Mouse (Mus musculus) cortical plate, adult 2 months (tissue): Measurements from ENCODE around the gene Lrrk1. TPM values are rescaled to one million over a fixed set of nuclear protein-coding genes. Genes with fewer than 3 reads are reported as not detected.

ENCODE experiments used
- H3K27ac ChIP-seq: fragments of 200-500 bp; 2 replicates; pipeline ENCODE4 v1.5.1; 2012; ENCODE audit warnings: low read length, control low read depth, inconsistent platforms; ENCODE audit not compliant: insufficient read depth
- H3K4me1 ChIP-seq: fragments of 200-500 bp; 2 replicates; pipeline ENCODE4 v1.6.1; 2011; ENCODE audit warnings: low read length; ENCODE audit not compliant: control insufficient read depth, insufficient read depth
- H3K4me3 ChIP-seq: fragments of 200-500 bp; 2 replicates; pipeline ENCODE4 v1.5.1; 2011; ENCODE audit warnings: mild to moderate bottlenecking, low read length, control low read depth; ENCODE audit not compliant: insufficient read depth
- CTCF ChIP-seq: fragments of 200-500 bp; IDR thresholded peaks from 2 replicates; pipeline ENCODE4 v1.5.1; 2011; ENCODE audit warnings: mild to moderate bottlenecking, control low read depth, low read length; ENCODE audit not compliant: insufficient read depth; ENCODE audit errors: extremely low read depth
- POLR2A ChIP-seq: fragments of 200-500 bp; IDR thresholded peaks from 2 replicates; pipeline ENCODE4 v1.6.1; 2011; ENCODE audit warnings: mild to moderate bottlenecking, low read length, control low read depth; ENCODE audit not compliant: insufficient read depth; ENCODE audit errors: extremely low read depth
- polyA plus RNA-seq: library from polyadenylated mRNA; depleted of rRNA; stranded (reverse); fragments of >200 nt; gene quantifications from 2 replicates; pipeline ENCODE4 v1.2.3, GENCODE M21; 2012

Lrrk1 gene
- polyA plus RNA-seq, 1 experiment: 3.5 TPM

DNA sequence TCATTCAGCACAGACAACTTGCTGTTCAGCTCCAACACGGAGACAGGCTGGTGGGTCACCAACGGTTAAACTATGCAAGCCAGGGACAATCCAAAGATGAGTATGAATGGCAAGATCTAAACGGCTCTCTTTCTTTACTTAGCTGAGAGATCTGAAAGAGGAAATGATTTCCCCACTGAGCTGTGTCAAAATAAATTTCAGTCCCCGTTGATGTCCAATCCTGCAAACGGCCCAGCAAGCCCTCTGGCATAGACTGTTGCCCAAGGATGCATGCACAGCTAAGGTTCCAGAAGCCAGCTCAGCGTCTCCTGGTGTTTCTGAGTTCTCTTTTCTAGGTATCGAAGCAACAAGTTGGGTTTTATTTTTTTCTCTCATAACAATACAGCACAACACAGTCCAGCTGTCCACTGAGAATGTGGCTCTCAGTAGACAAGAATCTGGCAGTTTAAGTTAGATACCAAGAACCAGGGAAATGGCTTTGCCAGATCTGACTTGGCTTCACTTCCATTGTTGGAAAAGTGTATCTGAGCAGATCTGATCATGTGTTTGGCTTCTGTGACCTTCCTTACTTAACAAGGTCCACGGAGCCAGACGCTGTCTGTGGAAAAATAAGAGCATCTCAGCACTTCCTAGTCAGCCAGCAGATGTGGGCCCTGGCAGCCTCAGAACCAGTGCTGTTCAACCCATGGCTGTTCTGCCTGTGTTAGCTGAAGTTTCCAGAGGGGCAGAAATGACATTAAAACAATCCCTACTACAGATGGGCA, 64.7 kb downstream of the Lrrk1 start:
- Histone ChIP-seq H3K4me3 (no peak overlapping the region), H3K4me1 (no peaks in the 10 kb centered on the region), H3K27ac (no peak overlapping the region)
- no peak for TF ChIP-seq POLR2A
- TF ChIP-seq CTCF: no peak

DNA sequence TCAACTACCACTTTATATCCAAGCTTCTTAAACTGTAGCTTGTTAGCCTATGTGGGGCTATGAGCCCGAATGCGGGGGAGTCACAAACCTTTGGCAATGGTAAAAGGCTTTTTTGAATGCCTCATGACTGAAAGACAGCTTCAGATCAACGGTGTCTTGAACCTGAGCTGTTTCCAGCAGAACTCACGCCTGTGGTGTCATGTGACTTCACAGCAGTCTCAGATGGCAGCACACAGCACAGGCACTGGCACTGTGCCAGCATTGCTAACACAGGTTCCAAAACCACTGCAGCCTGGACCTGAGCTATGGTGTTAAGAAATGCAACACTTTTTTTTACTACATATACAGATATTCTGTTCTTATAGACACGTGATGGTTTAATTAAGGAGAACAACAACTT, 67.2 kb downstream of the Lrrk1 start:
- Histone ChIP-seq H3K27ac (no peak overlapping the region), H3K4me3 (no peak overlapping the region), H3K4me1 (no peaks in the 10 kb centered on the region)
- TF ChIP-seq POLR2A (no peak), CTCF (no peak)

DNA sequence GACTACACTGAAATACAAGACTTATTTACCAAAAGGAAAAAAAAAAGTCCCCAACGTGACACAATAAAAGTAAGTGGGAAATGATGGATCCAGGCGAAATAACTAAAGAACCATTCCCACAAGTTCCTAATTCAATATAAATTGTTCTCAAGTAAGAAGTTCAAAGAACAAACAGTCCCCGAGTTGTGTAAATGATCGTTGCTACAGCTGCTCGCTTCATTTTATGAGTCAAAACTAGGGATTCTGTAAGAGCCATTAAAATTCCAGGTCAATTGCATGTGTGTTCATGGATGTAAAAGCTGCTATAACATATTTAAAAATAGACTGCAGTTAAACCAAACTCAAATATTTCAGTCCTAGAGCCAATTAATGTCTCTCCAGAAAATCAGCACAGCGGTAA, 70.0 kb downstream of the Lrrk1 start:
- Histone ChIP-seq H3K27ac (no peak overlapping the region), H3K4me3 (no peak overlapping the region), H3K4me1 (no peaks in the 10 kb centered on the region)
- no peak for TF ChIP-seq CTCF
- no peak for TF ChIP-seq POLR2A

DNA sequence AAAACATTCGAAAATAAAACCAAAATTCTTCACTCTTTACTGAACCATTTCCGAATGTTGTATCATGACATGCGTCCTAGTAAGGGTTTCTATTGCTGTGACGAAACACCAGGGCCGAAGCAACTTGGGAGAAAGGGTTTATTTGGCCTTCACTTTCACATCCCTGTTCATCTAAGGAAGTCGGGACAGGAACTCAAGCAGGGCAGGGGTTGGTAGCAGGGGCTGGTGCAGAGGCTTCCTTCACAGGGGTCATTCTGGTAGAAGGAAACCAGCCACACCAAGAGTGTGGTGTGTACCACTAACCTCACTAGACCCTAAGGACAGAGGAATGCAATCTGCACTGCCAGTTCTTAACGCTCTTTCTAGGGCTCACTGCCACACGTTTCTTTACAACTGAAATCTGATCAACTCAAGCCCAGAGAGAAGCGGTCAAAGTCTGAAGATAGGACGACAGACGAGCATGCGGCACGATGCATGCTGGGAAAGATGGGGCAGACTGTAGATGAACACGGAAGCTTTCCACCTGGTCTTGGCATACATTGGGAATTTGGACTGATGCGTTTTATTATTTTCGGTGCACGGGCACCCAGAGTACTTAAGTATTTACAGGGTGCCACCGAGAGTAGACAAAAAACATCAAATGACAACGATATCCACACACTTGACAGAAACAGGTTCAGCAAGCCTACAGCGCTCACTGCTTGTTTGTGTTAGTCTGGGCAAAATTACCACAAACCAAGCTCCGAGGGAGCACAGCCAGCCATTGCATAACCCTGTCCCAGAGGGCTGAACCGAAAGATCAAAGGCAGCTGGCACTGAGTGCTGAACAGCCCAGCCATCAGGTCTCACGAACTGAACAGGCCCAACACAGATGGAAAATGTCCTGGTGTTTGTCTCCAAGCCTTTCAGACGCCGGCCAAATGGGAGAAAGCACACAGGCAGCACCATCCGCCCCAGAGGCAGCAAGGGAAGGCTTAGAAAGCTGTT, 77.2 kb downstream of the Lrrk1 start:
- Histone ChIP-seq H3K27ac (0 out of 2 replicates have a peak overlapping the region, but pooled peaks have one; percentile 50), H3K4me1 (no peaks in the 10 kb centered on the region), H3K4me3 (no peak overlapping the region)
- TF ChIP-seq CTCF: no peak
- TF ChIP-seq POLR2A: no peak

DNA sequence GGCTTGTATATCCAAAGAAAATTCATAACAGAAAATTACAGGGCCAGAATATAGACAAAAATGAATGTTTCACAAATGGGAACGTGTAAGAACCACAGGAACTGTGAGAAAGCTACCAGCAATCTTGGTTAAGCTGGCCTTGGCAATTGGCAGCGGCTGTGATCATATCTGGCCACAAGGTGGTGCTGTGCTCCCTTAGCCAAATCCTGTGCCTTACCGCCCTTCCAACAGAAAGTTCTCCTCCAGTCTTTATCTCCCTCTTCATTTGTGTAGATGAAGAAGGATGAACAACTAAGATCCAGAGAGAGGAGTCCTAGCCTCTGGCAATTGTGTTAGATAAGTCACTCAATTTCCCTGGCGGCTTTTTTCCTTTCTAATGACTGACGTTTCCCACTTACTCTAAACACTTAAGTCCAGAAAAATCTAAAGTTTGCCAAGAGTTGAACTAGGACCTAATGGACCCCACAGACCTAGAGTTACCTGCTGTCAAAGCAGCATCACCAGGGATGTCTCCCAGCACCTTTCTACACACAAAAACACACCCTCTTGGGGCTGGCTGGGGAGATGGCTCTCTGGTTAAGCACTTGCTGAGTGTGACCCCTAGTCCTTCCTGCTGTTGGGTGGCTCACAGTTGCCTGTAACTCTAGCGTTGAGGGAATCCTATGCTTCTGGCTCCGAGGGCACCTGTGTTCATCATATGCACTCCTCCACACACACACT, 78.0 kb downstream of the Lrrk1 start:
- Histone ChIP-seq H3K4me1 (no peaks in the 10 kb centered on the region), H3K27ac (no peak overlapping the region), H3K4me3 (no peak overlapping the region)
- TF ChIP-seq POLR2A: no peak
- peak; percentile 94 for TF ChIP-seq CTCF

DNA sequence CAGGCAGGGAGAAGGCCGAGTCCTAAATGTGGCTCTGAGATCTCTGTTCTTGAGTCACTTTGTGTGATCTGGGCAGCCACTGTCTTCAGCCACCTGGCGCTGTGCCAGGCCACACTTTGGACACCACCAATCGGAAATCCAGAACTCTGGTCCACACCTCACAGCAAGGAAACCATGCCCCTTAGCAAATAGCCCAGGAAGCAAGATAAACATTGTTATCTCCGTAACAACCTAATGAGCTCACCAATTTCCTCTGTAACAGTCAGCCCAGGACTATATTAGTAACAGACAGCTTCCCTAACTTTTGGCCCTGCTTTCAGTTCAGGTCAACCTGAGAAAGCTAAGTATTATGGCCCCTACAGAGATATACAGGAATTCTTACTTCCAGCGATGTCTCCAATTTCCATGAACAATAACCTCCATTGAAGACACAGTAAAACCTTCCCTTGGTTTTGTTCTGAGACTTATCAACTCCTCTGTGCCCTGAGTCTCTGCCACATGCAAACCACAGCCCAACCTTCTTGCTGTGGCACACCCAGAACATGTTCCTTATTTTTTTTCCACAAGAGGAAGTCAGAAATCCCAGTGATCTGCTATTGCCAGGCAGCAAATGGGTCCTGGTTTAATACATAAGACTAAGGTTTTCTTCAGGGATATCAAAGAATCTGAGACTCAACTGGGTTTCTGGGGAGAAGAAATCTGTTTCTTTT, 78.8 kb downstream of the Lrrk1 start:
- Histone ChIP-seq H3K27ac (no peak overlapping the region), H3K4me3 (no peak overlapping the region)
- TF ChIP-seq POLR2A (no peak), CTCF (no peak)

DNA sequence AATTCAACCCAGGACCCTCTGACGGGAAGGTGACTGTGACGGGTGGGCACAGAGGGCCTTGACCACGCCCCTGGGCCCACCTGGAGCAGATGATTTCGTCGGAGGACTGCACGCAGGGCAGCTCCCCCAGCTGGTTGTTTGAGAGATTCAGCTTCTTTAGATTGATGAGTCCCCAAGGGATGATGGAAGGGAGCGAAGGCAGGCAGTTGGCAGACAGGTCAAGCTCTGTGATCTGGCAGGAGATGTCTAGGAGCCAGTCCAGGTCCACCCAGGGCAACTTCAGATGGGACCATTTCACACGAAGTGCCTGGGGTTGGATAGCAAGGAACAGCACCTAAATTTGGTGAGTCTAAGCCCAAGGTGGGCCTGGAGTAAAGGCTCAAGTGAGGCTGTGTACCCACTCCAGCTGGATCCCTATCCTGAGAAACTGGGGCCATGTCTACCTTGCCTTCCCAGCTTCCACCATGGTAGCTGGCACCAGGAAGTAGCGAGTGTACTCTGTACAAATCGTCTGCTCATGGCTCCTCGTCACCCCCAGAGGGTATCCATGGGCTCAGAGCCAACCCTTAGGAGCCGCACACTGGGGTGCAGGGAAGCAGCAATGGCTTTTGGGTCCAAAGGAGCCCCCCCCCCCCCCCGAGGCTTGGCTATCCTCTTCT, 79.4 kb downstream of the Lrrk1 start:
- Histone ChIP-seq H3K4me3 (no peak overlapping the region), H3K4me1 (no peaks in the 10 kb centered on the region), H3K27ac (no peak overlapping the region)
- TF ChIP-seq POLR2A: no peak
- no peak for TF ChIP-seq CTCF

More for the DNA sequence above, 78.8 kb downstream of the Lrrk1 start:
- H3K4me1 ChIP-seq: no peaks in the 10 kb centered on the region

DNA sequence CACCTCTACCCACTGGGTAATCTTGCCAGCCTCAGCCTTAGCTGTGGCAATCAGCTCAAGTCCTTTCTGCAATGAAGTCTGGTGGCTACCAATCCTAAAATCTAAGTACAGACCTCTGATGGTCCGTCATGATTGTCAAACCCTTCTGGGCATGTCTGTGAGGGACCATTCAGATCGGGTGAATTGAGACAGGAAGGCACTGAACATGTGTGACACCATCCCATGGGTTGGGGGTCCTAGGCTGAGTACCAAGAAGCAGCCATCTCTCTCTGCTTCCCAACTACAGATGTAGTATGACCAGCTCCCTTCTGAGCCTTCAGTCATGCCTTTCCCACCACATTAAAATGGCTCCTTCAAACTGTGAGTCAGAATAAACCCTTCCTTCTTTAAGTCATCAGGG, 80.4 kb downstream of the Lrrk1 start:
- Histone ChIP-seq H3K4me1 (no peaks in the 10 kb centered on the region), H3K4me3 (no peak overlapping the region), H3K27ac (no peak overlapping the region)
- TF ChIP-seq POLR2A (no peak), CTCF (no peak)
